Mouse (Mus musculus) embryonic facial prominence, embryonic 11.5 days (tissue): ENCODE measurements at regions not wholly inside any gene's neighbourhood (a gene's known extent, or its start where the extent isn't known, plus 50 kb on each side); places are given as distances from the start of the nearest gene placed in this dataset.

ENCODE experiments used
- ATAC-seq: fragments of 200-750 bp; cut with Nextera tagmentation; replicated peaks from 2 replicates; pipeline ENCODE4 v1.8.0; 2017; ENCODE audit warnings: low read depth; ENCODE audit not compliant: insufficient number of reproducible peaks, low FRiP score, low TSS enrichment
- DNase-seq: peaks from one replicate; pipeline ENCODE4 v3.0.0-alpha.2; 2015; ENCODE audit warnings: low spot score
- H3K27ac ChIP-seq: fragments of 300-500 bp; sonication (generic); replicated peaks from 2 replicates; pipeline ENCODE4 v1.5.1; 2014; ENCODE audit warnings: mild to moderate bottlenecking, low read depth, low read length, control low read depth
- H3K27me3 ChIP-seq: fragments of 300-500 bp; sonication (generic); 2 replicates; pipeline ENCODE4 v1.6.1; 2014; ENCODE audit warnings: mild to moderate bottlenecking, low read length, moderate library complexity, mixed read lengths; ENCODE audit not compliant: control insufficient read depth, insufficient read depth
- H3K36me3 ChIP-seq: fragments of 300-500 bp; sonication (generic); replicated peaks from 2 replicates; pipeline ENCODE4 v1.6.1; 2014; ENCODE audit warnings: low read depth, mild to moderate bottlenecking, low read length, moderate library complexity, mixed read lengths; ENCODE audit not compliant: control insufficient read depth, insufficient read depth
- H3K4me1 ChIP-seq: fragments of 300-500 bp; sonication (generic); 2 replicates; pipeline ENCODE4 v1.6.1; 2014; ENCODE audit warnings: low read length, mixed read lengths; ENCODE audit not compliant: control insufficient read depth, insufficient read depth
- H3K4me2 ChIP-seq: fragments of 300-500 bp; sonication (generic); 2 replicates; pipeline ENCODE4 v1.6.1; 2014; ENCODE audit warnings: low read depth, mild to moderate bottlenecking, control low read depth, low read length, moderate library complexity
- H3K4me3 ChIP-seq: fragments of 300-500 bp; sonication (generic); 2 replicates; pipeline ENCODE4 v1.5.1; 2014; ENCODE audit warnings: low read depth, low read length, control low read depth
- H3K9ac ChIP-seq: fragments of 300-500 bp; sonication (generic); replicated peaks from 2 replicates; pipeline ENCODE4 v1.6.1; 2014; ENCODE audit warnings: mild to moderate bottlenecking, control low read depth, low read length
- H3K9me3 ChIP-seq: fragments of 300-500 bp; sonication (generic); replicated peaks from 2 replicates; pipeline ENCODE4 v1.6.1; 2016; ENCODE audit warnings: mild to moderate bottlenecking, low read length, inconsistent platforms, mixed read lengths; ENCODE audit not compliant: control insufficient read depth
- WGBS: fragments of 180-500 bp; shearing (Covaris S2); extraction: QIAGEN DNeasy Blood & Tissue Kit; methylation state at CpG from one replicate; pipeline ENCODE4 v1.1.7; 2014; 5-methylcytosine and 5-hydroxymethylcytosine counted together

DNA sequence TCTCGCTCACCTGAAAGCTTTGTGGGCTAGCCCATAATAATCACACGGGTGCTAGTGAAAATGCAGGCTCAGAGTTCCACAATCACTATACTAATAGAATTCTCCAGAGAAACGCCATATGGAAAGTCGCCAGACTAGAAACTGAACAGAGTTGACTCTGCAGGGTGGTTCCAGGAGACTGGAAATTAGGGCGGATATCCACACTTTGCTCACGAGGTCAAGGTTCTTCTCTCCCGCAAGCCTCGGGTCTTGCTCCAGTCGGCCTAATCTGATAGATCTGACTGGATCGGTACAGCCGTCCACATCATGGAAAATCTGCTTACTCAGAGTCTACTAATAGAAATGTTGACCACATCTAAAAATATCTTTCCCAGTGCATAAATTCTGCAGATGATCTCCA, 61.6 kb upstream of the Sfrp2 start:
- 91% methylated on average over 11 of the region's 11 CpGs for WGBS
- Histone ChIP-seq H3K36me3 (no peaks in the 10 kb centered on the region), H3K27ac (no peak overlapping the region), H3K4me2 (no peak overlapping the region), H3K9ac (no peak overlapping the region), H3K4me3 (no peak overlapping the region), H3K27me3 (no peaks in the 10 kb centered on the region), H3K9me3 (no peaks in the 10 kb centered on the region), H3K4me1 (no peaks in the 10 kb centered on the region)
- ATAC-seq: no peak
- no peak for DNase-seq

DNA sequence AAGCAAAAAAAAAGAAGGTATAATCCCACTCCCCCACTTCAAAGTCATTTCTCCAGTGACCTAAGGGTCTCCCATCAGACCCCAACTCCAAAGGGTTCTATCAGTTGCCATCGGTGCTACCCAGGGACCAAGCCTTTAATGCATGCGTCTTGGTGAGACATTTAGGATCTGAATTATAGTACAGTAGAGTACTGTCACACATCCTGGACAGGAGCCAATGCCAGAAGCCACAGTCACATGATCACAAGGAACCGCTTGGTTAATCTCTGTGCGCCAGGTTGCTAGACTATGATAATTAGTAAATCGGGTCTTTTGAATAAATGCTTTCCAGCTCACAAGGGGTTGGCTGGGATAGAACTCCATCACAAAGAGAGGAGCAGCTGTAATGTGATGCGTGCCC, 60.9 kb upstream of the Sfrp2 start:
- DNase-seq (no peak), ATAC-seq (no peak)
- Histone ChIP-seq H3K9ac (no peak overlapping the region), H3K36me3 (no peaks in the 10 kb centered on the region), H3K27ac (no peak overlapping the region), H3K4me3 (no peak overlapping the region), H3K4me2 (no peak overlapping the region), H3K4me1 (no peaks in the 10 kb centered on the region), H3K27me3 (no peaks in the 10 kb centered on the region), H3K9me3 (no peaks in the 10 kb centered on the region)
- WGBS: 93% methylated on average over 6 of the region's 6 CpGs

DNA sequence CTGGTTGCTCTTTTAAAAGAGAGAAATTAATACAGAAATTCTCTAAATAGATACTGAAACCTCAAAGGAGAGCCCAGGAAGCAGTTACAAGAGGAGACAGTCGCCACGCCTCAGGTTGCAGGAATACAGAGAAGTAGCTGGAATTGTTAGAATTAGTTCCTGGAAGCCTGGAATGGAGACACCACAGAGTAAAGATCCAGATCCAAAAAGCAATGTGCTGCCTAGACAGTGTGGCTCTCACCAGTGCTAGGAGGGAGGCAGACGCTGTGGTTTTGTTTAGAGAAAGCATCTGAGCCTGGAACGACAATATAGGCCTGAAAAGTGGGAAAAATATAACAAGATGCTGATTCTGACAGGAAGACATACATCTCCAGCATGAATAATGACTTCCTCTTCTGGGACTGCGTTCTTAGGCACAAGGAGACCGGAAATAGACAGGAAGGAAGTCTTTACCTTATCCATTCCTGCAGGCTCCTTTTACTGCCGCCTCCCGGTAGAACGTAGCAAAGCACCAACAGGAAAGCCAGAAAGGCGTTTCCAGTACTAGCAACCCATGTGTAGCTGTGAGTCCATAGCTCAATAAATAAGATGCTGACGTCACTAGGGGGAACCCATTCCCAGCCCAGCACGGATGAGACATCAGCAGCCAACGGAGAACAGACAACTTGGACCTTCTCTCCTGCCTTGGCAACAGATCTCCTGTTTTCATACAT, 59.4 kb upstream of the Sfrp2 start:
- no peaks in the 10 kb centered on the region for H3K4me1 ChIP-seq
- 59% methylated on average over 13 of the region's 13 CpGs for WGBS
- H3K9ac ChIP-seq: no peak overlapping the region
- H3K4me2 ChIP-seq: no peak overlapping the region
- no peak overlapping the region for H3K27ac ChIP-seq
- H3K36me3 ChIP-seq: no peaks in the 10 kb centered on the region
- H3K27me3 ChIP-seq: no peaks in the 10 kb centered on the region
- H3K4me3 ChIP-seq: no peak overlapping the region
- no peak for ATAC-seq
- DNase-seq: peak; percentile 24
- no peaks in the 10 kb centered on the region for H3K9me3 ChIP-seq

DNA sequence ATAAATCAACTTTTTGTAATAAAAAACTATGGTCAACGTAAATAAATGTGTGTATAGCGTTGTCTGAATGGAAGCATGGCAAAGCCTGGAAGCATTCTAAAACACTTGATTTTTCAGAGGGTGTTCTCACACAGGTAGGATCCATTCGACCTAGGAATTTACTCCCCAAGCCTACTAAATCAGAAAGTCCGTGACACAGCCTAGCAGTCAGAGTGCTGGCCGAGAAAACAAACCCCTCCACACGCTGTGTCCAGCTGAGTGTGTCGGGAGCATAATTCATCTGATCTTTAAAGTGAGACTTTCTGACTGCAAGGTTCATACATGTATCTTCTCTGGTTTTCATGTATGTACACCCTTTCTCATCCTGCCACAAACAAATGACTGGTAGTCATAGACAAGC, 58.8 kb upstream of the Sfrp2 start:
- DNase-seq (no peak), ATAC-seq (no peak)
- no peak overlapping the region for H3K4me3 ChIP-seq
- 80% methylated on average over 7 of the region's 7 CpGs for WGBS
- no peaks in the 10 kb centered on the region for H3K9me3 ChIP-seq
- H3K36me3 ChIP-seq: no peaks in the 10 kb centered on the region
- no peak overlapping the region for H3K27ac ChIP-seq
- H3K9ac ChIP-seq: no peak overlapping the region
- no peaks in the 10 kb centered on the region for H3K27me3 ChIP-seq
- no peaks in the 10 kb centered on the region for H3K4me1 ChIP-seq
- H3K4me2 ChIP-seq: no peak overlapping the region

DNA sequence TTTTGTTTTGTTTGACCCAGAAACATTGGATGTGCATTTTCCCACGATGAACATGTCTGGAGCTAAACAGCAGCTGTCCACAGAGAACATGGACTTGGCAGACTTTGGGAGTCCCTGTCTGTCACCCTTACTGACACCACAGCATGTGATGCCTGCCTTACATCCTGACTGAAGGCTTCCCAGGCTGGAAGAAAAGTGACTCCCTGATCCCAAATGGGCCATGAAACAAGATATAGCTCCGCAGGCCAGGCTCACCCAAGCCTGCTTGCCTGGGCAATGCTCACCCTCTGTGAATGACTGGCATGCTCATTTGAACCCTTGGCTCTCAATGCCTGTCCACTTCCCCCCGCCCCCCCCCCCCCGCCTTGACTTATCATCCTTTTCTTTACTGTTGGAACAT, 57.1 kb upstream of the Sfrp2 start:
- DNase-seq: no peak
- H3K4me3 ChIP-seq: no peak overlapping the region

DNA sequence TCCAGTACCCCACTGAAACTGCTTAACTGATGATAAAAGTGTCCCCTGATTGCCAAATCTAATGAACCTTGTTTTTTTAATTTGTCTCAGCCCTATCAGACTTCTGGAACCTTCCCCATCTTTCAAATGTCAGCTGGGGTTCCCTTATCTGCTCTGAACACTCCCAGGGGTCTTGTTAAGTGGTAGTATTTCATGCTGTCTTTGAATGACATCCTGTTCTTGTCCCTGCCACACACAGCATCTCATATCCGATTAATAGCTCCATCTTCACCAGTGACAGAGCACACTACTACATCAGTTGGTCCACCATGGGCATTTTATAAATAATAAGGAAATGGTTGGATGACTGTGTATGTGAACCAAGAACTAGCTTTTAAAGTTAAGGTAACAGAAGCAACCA, 56.6 kb upstream of the Sfrp2 start:
- Histone ChIP-seq H3K4me3 (no peak overlapping the region), H3K9me3 (no peaks in the 10 kb centered on the region), H3K4me2 (no peak overlapping the region), H3K9ac (no peak overlapping the region), H3K36me3 (no peaks in the 10 kb centered on the region), H3K4me1 (no peaks in the 10 kb centered on the region), H3K27me3 (no peaks in the 10 kb centered on the region), H3K27ac (no peak overlapping the region)
- no peak for DNase-seq
- ATAC-seq: no peak
- WGBS: 65% methylated on average over 1 of the region's 1 CpGs

More for the DNA sequence above, 57.1 kb upstream of the Sfrp2 start:
- H3K9me3 ChIP-seq: no peaks in the 10 kb centered on the region
- no peak for ATAC-seq
- no peak overlapping the region for H3K9ac ChIP-seq
- H3K27ac ChIP-seq: no peak overlapping the region
- WGBS: 75% methylated on average over 3 of the region's 4 CpGs
- no peaks in the 10 kb centered on the region for H3K27me3 ChIP-seq
- no peaks in the 10 kb centered on the region for H3K4me1 ChIP-seq
- no peak overlapping the region for H3K4me2 ChIP-seq
- no peaks in the 10 kb centered on the region for H3K36me3 ChIP-seq

DNA sequence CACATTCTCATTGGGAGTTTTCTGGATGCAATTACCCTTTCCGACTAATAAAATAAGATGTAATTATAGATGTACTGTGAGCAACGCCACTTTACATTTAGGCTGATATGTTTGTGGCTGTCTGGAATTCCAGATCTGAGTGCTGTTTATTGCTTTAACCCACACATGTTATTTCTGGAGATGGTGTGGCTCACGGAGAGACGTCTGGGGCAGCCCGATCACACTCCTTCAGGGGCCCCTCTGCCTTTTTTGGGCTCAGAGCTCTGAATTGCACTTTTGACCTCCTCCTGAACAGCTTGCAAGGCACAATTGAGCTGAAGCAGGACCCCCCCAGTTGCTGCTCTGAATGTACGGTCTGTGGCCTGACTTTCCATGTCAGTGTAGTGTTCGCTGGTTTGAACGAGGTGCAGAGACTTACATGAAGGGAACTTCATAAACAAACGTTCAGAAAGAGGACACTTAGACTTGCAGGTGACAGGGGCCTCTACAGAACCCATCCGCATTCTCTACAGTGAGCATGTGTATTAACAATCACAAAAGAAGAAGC, 55.1 kb upstream of the Sfrp2 start:
- WGBS: 25% methylated on average over 10 of the region's 10 CpGs
- no peak overlapping the region for H3K27ac ChIP-seq
- no peaks in the 10 kb centered on the region for H3K4me1 ChIP-seq
- H3K27me3 ChIP-seq: no peaks in the 10 kb centered on the region
- ATAC-seq: peak; percentile 81; the same call in 1 of the 2 replicates
- no peaks in the 10 kb centered on the region for H3K9me3 ChIP-seq
- no peak overlapping the region for H3K4me2 ChIP-seq
- no peak overlapping the region for H3K4me3 ChIP-seq
- no peak overlapping the region for H3K9ac ChIP-seq
- peak; percentile 69 for DNase-seq
- no peaks in the 10 kb centered on the region for H3K36me3 ChIP-seq

DNA sequence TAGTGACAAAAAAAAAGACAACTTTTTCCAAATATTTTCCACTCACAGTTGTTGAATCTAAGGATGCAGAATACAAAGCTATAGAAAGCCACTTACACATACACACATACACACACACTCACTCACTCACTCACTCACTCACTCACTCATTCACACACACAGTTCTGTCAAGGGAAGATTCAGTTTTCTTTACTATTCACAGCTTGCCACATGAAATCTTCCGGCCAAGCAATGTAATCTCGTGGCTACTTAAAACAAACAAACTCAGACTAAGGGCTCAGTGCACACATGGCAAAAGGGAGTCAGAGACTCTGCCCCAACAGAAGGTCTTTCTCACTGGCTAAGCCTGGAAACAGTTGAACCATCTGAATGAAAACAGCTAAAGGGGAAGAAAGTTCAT, 53.8 kb upstream of the Sfrp2 start:
- ATAC-seq: no peak
- no peak overlapping the region for H3K4me3 ChIP-seq
- H3K4me2 ChIP-seq: no peak overlapping the region
- 50% methylated on average over 2 of the region's 2 CpGs for WGBS
- H3K9me3 ChIP-seq: no peaks in the 10 kb centered on the region
- no peak overlapping the region for H3K9ac ChIP-seq
- no peak overlapping the region for H3K27ac ChIP-seq
- H3K4me1 ChIP-seq: no peaks in the 10 kb centered on the region
- no peaks in the 10 kb centered on the region for H3K27me3 ChIP-seq
- H3K36me3 ChIP-seq: no peaks in the 10 kb centered on the region
- DNase-seq: no peak
